Mouse (Mus musculus) urinary bladder, postnatal 4 days (tissue): ENCODE results near the gene Naaa.

ENCODE experiments used
- DNase-seq, 2 experiments: peaks; one replicate each; pipeline ENCODE4 v3.0.0; 2021 to 2022; ENCODE audit warnings: low spot score in 2 of 2

Naaa gene

GRCm38 (mm10) chr5:92215308-92215707 lies 62.7 kb downstream of the Naaa start, which contains the start of gene U90926:
Gene U90926, minus strand, starts transcription at chr5:92215408.
- no peak for DNase-seq

- DNase-seq, result peak in 1 of 2 experiments; percentile 56
Observed at GRCm38 (mm10) chr5:92212231-92212630, 65.7 kb downstream of the Naaa start.

- DNase-seq, result peak in 1 of 2 experiments; percentile 30
Observed at GRCm38 (mm10) chr5:92210205-92210604, 67.8 kb downstream of the Naaa start.
